Mouse (Mus musculus) forebrain, embryonic 13.5 days (tissue): ENCODE data around the gene Adprm. TPM values are rescaled to one million over a fixed set of nuclear protein-coding genes. Genes with fewer than 3 reads are reported as not detected.
"Not testable (repeated sequence)": the region's sequence is repeated elsewhere in the genome, so short reads cannot be mapped to it uniquely, and the experiment has no call there.

Experiments used
- ATAC-seq: fragments of 200-750 bp; cut with Nextera tagmentation; 2 replicates; pipeline ENCODE4 v1.8.0; 2017
- H3K27ac ChIP-seq: fragments of 300-500 bp; sonication (generic); 2 replicates; pipeline ENCODE4 v1.5.1; 2015; ENCODE audit warnings: inconsistent platforms, mild to moderate bottlenecking, moderate library complexity
- H3K27me3 ChIP-seq: fragments of 300-500 bp; sonication (generic); 2 replicates; pipeline ENCODE4 v1.6.1; 2015; ENCODE audit warnings: mild to moderate bottlenecking, inconsistent platforms
- H3K36me3 ChIP-seq: fragments of 300-500 bp; sonication (generic); 2 replicates; pipeline ENCODE4 v1.6.1; 2015; ENCODE audit warnings: mild to moderate bottlenecking, inconsistent platforms; ENCODE audit not compliant: poor library complexity, severe bottlenecking
- H3K4me1 ChIP-seq: fragments of 300-500 bp; sonication (generic); 2 replicates; pipeline ENCODE4 v1.6.1; 2015; ENCODE audit warnings: inconsistent platforms
- H3K4me2 ChIP-seq: fragments of 300-500 bp; sonication (generic); 2 replicates; pipeline ENCODE4 v1.6.1; 2015; ENCODE audit warnings: inconsistent platforms, mild to moderate bottlenecking, moderate library complexity
- H3K4me3 ChIP-seq: fragments of 300-500 bp; sonication (generic); 2 replicates; pipeline ENCODE4 v1.5.1; 2015; ENCODE audit warnings: mild to moderate bottlenecking, inconsistent platforms
- H3K9ac ChIP-seq: fragments of 300-500 bp; sonication (generic); 2 replicates; pipeline ENCODE4 v1.6.1; 2015; ENCODE audit warnings: mild to moderate bottlenecking, inconsistent platforms
- H3K9me3 ChIP-seq: fragments of 300-500 bp; sonication (generic); replicated peaks from 2 replicates; pipeline ENCODE4 v1.6.1; 2016; ENCODE audit warnings: inconsistent platforms
- WGBS: fragments of 180-500 bp; shearing (Covaris S2); methylation state at CpG from one replicate; pipeline ENCODE4 v1.1.7; 2015; 5-methylcytosine and 5-hydroxymethylcytosine counted together
- polyA plus RNA-seq: library from polyadenylated mRNA; unstranded; fragments of >200 nt; fragmentation: Nextera tagmentation; extraction: Ambion mirVana; gene quantifications from 2 replicates; pipeline ENCODE4 v1.2.1, GENCODE M21; 2015

Adprm gene
- polyA plus RNA-seq, 1 experiment from 2014 or later, result 34.8 TPM

DNA sequence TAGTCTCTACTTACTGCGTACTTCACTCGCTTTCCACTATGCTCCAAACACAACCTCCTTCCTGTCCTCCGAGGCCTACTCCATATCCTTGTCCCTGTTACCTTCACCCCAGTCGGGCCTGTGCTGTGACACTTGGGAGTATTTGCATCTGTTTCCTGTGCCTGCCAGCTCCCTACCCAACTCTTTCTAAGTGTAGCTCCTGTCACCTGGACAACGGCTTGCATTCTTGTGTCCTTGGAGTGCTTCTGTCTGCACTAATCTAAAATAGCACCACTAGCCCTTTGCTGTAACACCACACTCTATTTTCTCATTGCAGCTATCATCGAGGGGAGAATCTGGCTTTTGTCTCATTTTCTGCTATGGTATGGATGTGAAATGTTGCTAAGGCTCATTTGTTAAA, 11.9 kb downstream of the Adprm start:
- Histone ChIP-seq H3K4me1 (no peaks in the 10 kb centered on the region), H3K27ac (no peak overlapping the region), H3K4me3 (no peak overlapping the region), H3K36me3 (peaks cover 61% of the 10 kb centered on the region), H3K9ac (no peak overlapping the region), H3K4me2 (no peak overlapping the region), H3K9me3 (no peaks in the 10 kb centered on the region), H3K27me3 (no peaks in the 10 kb centered on the region)
- 95% methylated on average over 6 of the region's 6 CpGs for WGBS
- ATAC-seq, result no peak

DNA sequence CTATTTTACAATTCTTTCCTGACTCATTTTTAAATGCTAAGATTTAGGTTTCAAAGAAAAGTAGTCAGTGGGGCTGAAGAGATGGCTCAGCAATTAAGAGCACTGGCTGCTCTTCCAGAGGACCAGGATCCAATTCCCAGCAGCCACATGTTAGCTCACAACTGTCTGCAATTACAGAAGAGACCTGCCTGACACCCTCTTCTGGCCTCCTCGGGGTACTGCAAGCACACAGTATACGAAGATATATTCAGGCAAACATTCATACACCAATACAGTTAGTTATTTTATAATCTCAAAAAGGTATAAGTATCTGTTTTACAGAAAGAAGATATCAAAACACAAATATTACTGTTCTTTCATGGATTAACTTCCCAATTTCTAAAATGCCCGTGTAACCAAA, 12.6 kb downstream of the Adprm start:
- 94% methylated on average over 3 of the region's 3 CpGs for WGBS

GRCm38 (mm10) chr11:67036892-67037291, 15.5 kb downstream of the Adprm start:
- 96% methylated on average over 9 of the region's 9 CpGs for WGBS

More for the DNA sequence above, 12.6 kb downstream of the Adprm start:
- H3K27me3 ChIP-seq, result no peaks in the 10 kb centered on the region
- H3K4me1 ChIP-seq, result no peaks in the 10 kb centered on the region
- no peaks in the 10 kb centered on the region for H3K9me3 ChIP-seq
- peaks cover 61% of the 10 kb centered on the region for H3K36me3 ChIP-seq
- no peak overlapping the region for H3K4me3 ChIP-seq
- H3K4me2 ChIP-seq, result no peak overlapping the region
- no peak overlapping the region for H3K27ac ChIP-seq
- no peak overlapping the region for H3K9ac ChIP-seq
- no peak for ATAC-seq

GRCm38 (mm10) chr11:67036229-67036628, 16.2 kb downstream of the Adprm start:
- 96% methylated on average over 6 of the region's 6 CpGs for WGBS
- Histone ChIP-seq H3K36me3 (peaks cover 45% of the 10 kb centered on the region), H3K9ac (no peak overlapping the region), H3K9me3 (no peaks in the 10 kb centered on the region), H3K27me3 (no peaks in the 10 kb centered on the region), H3K4me2 (no peak overlapping the region), H3K4me3 (no peak overlapping the region), H3K4me1 (no peaks in the 10 kb centered on the region), H3K27ac (no peak overlapping the region)
- ATAC-seq, result no peak

More at GRCm38 (mm10) chr11:67036892-67037291, 15.5 kb downstream of the Adprm start:
- Histone ChIP-seq H3K36me3 (peaks cover 51% of the 10 kb centered on the region), H3K9me3 (no peaks in the 10 kb centered on the region), H3K4me1 (no peaks in the 10 kb centered on the region), H3K4me3 (no peak overlapping the region), H3K27me3 (no peaks in the 10 kb centered on the region), H3K27ac (no peak overlapping the region), H3K9ac (no peak overlapping the region), H3K4me2 (no peak overlapping the region)
- ATAC-seq, result no peak

DNA sequence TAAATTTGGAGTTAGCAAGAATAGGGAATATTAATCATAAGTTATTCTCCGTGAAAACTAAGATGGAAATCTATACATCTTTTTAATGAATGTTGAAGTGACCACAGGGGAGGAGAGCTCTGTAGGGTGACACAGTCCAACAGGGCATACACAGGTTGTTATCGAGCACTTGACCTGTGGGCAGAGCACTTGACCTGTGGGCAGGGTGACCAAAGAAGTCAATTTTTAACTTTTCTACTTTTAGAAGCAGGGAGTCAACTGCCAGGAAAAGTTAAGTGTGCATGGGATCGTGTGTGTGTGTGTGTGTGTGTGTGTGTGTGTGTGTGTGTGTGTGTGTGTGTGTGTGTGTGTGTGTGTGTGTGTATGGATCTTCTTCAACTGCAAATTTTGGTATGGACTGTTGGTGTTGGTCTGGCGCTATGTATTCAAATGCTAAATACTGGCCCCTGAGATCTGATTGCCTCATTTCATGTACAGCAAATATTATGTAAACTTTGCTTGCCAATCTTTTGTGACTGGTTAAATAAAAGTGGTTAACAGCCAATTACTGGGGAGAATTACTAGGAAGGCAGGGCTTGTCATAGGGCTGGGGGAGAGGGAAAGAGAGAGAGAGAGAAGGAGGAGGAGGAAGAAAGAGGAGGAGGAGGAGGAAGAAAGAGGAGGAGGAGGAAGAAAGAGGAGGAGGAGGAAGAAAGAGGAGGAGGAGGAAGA, 17.5 kb downstream of the Adprm start:
- H3K36me3 ChIP-seq, result peaks cover 32% of the 10 kb centered on the region
- no peak overlapping the region for H3K27ac ChIP-seq
- no peak overlapping the region for H3K9ac ChIP-seq
- no peaks in the 10 kb centered on the region for H3K27me3 ChIP-seq
- no peaks in the 10 kb centered on the region for H3K4me1 ChIP-seq
- no peaks in the 10 kb centered on the region for H3K9me3 ChIP-seq
- ATAC-seq, result no peak
- no peak overlapping the region for H3K4me3 ChIP-seq
- WGBS, result 82% methylated on average over 4 of the region's 4 CpGs
- H3K4me2 ChIP-seq, result no peak overlapping the region

- H3K4me1 ChIP-seq, result no peaks in the 10 kb centered on the region
- ATAC-seq, result no peak
- no peak overlapping the region for H3K27ac ChIP-seq
- H3K4me3 ChIP-seq, result no peak overlapping the region
- H3K9me3 ChIP-seq, result no peaks in the 10 kb centered on the region
- peaks cover 3% of the 10 kb centered on the region; the same call in 1 of the 2 replicates for H3K36me3 ChIP-seq
- no peaks in the 10 kb centered on the region for H3K27me3 ChIP-seq
- H3K4me2 ChIP-seq, result no peak overlapping the region
- no peak overlapping the region for H3K9ac ChIP-seq
- 66% methylated on average over 2 of the region's 2 CpGs for WGBS
Observed at GRCm38 (mm10) chr11:67031603-67031915, 20.8 kb downstream of the Adprm start.

GRCm38 (mm10) chr11:67030904-67031602, 21.3 kb downstream of the Adprm start:
- Histone ChIP-seq H3K4me2 (no peak overlapping the region), H3K4me1 (no peaks in the 10 kb centered on the region), H3K9ac (no peak overlapping the region), H3K4me3 (no peak overlapping the region), H3K9me3 (no peaks in the 10 kb centered on the region), H3K36me3 (no peaks in the 10 kb centered on the region), H3K27ac (no peak overlapping the region), H3K27me3 (no peaks in the 10 kb centered on the region)
- no peak for ATAC-seq
- WGBS, result 63% methylated on average over 16 of the region's 16 CpGs

DNA sequence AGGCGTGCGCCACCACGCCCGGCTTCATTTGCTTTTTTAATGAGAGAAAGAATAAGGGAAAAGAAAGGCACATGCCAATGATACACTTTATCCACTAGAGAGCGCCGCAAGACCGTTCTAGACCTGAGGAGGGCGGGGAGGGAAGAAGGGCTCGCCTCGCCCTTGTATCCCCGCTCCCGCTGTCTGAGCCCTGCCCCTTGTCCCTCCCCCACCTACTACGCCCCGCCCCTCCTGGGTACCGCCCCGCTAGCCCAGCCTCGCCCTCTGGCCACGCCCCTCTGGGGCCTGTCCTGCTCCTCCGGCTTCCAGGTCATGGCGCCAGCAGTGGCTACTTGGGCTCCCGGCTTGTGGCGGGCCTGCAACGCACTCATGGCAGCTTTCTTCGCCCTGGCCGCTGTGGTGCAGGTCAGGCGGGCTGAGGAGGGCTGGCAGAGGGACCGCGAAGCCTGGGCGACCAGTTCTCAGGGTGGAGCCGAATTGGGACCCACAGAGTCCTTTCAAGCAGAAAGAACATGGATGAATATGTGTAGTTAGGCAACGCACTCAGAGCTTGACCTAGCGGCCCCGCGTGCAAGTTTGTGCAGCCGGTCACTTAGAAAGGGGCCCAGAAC, 27.4 kb downstream of the Adprm start, which contains the start of gene Tmem220:
Tmem220 (plus strand) TSS at position 288 of the 611 bp plus-strand sequence.
- no peak within 1 kb of the TSS for H3K27ac ChIP-seq
- H3K4me1 ChIP-seq, result peaks cover 20% of the 10 kb centered on the region; the same call in 1 of the 2 replicates
- H3K9me3 ChIP-seq, result no peaks in the 10 kb centered on the region
- peak; percentile 98 for ATAC-seq
- H3K9ac ChIP-seq, result peak within 1 kb of the TSS; percentile 60; the same call in 1 of the 2 replicates
- 1% methylated on average over 35 of the region's 35 CpGs for WGBS
- H3K36me3 ChIP-seq, result no peaks in the 10 kb centered on the region
- peaks cover 5% of the 10 kb centered on the region; the same call in 1 of the 2 replicates for H3K27me3 ChIP-seq
- peak within 1 kb of the TSS; percentile 41 for H3K4me3 ChIP-seq
- peak within 1 kb of the TSS; percentile 62 for H3K4me2 ChIP-seq

GRCm38 (mm10) chr11:67023802-67024340, 28.5 kb downstream of the Adprm start:
- Histone ChIP-seq H3K9ac (no peak overlapping the region), H3K9me3 (no peaks in the 10 kb centered on the region), H3K36me3 (no peaks in the 10 kb centered on the region), H3K4me2 (peak overlapping the region; percentile 62), H3K27ac (no peak overlapping the region), H3K4me1 (peaks cover 20% of the 10 kb centered on the region; the same call in 1 of the 2 replicates), H3K4me3 (no peak overlapping the region), H3K27me3 (peaks cover 8% of the 10 kb centered on the region; the same call in 1 of the 2 replicates)
- 15% methylated on average over 6 of the region's 6 CpGs for WGBS
- no peak for ATAC-seq

GRCm38 (mm10) chr11:67023191-67023590, 29.2 kb downstream of the Adprm start:
- H3K4me1 ChIP-seq, result peaks cover 23% of the 10 kb centered on the region
- H3K9me3 ChIP-seq, H3K27ac ChIP-seq, ATAC-seq, H3K36me3 ChIP-seq, H3K4me3 ChIP-seq, H3K4me2 ChIP-seq, H3K27me3 ChIP-seq, H3K9ac ChIP-seq: not testable (repeated sequence)
- WGBS, result 57% methylated on average over 1 of the region's 1 CpGs

DNA sequence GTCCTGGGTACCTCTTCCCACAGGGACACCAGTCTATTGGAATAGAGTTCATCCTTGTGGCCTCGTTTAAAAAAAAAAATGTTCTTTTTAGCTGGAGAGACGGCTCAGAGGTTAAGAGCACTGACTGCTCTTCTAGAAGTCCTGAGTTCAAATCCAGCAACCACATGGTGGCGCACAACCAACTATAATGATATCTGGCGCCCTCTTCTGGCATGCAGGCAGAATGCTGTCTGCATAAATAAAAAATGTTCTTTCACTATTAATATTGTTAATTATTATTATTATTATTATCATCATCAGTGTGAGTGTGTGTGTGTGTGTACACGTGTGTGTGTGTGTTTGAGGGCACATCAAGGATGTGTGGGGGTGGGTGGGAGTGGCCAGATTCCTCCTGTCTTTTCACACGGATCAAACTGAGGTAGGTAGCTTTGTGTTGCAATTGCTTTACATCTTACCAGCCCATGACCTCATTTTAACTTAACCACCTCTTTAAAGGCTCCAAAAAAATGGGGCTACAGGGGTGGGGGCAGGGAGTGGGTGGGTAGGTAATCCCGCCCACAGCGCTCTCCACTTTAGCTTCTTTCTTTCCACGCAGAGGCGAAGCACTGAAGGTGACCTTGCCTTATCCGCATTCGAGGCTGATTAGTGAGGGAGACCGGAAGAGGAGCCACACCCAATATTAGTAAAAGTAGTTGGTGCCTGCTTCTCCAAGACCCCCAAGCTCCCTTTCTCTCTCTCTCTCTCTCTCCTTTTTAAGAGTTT, 29.9 kb downstream of the Adprm start:
- Histone ChIP-seq H3K4me1 (peaks cover 30% of the 10 kb centered on the region), H3K27ac (no peak overlapping the region), H3K9me3 (no peaks in the 10 kb centered on the region), H3K4me3 (no peak overlapping the region), H3K9ac (no peak overlapping the region), H3K27me3 (peaks cover 8% of the 10 kb centered on the region; the same call in 1 of the 2 replicates), H3K4me2 (no peak overlapping the region), H3K36me3 (no peaks in the 10 kb centered on the region)
- ATAC-seq, result no peak
- WGBS, result 84% methylated on average over 13 of the region's 13 CpGs
